Mouse (Mus musculus) forebrain, embryonic 16.5 days (tissue): ENCODE data around the gene Pex12. TPM values are rescaled to one million over a fixed set of nuclear protein-coding genes. Genes with fewer than 3 reads are reported as not detected.
"Not testable (repeated sequence)": the region's sequence is repeated elsewhere in the genome, so short reads cannot be mapped to it uniquely, and the experiment has no call there.

ENCODE experiments used
- ATAC-seq: fragments of 200-750 bp; cut with Nextera tagmentation; 2 replicates; pipeline ENCODE4 v1.8.0; 2017; ENCODE audit warnings: mild to moderate bottlenecking, moderate library complexity
- H3K27ac ChIP-seq: fragments of 300-500 bp; sonication (generic); 2 replicates; pipeline ENCODE4 v1.5.1; 2014; ENCODE audit warnings: low read length, control low read depth
- H3K27me3 ChIP-seq: fragments of 300-500 bp; sonication (generic); replicated peaks from 2 replicates; pipeline ENCODE4 v1.6.1; 2014; ENCODE audit warnings: low read length; ENCODE audit not compliant: control insufficient read depth, insufficient read depth
- H3K36me3 ChIP-seq: fragments of 300-500 bp; sonication (generic); 2 replicates; pipeline ENCODE4 v1.6.1; 2014; ENCODE audit not compliant: control insufficient read depth, insufficient read depth
- H3K4me1 ChIP-seq: fragments of 300-500 bp; sonication (generic); replicated peaks from 2 replicates; pipeline ENCODE4 v1.6.1; 2014; ENCODE audit warnings: low read length; ENCODE audit not compliant: control insufficient read depth, insufficient read depth
- H3K4me2 ChIP-seq: fragments of 300-500 bp; sonication (generic); 2 replicates; pipeline ENCODE4 v1.6.1; 2014; ENCODE audit warnings: mild to moderate bottlenecking, low read length, control low read depth
- H3K4me3 ChIP-seq: fragments of 300-500 bp; sonication (generic); replicated peaks from 2 replicates; pipeline ENCODE4 v1.5.1; 2014; ENCODE audit warnings: mild to moderate bottlenecking, low read length, control low read depth
- H3K9ac ChIP-seq: fragments of 300-500 bp; sonication (generic); replicated peaks from 2 replicates; pipeline ENCODE4 v1.6.1; 2014; ENCODE audit warnings: low read depth, low read length, control low read depth
- H3K9me3 ChIP-seq: fragments of 300-500 bp; sonication (generic); 2 replicates; pipeline ENCODE4 v1.6.1; 2016; ENCODE audit warnings: low read length; ENCODE audit not compliant: control insufficient read depth
- WGBS: fragments of 180-500 bp; shearing (Covaris S2); extraction: QIAGEN DNeasy Blood & Tissue Kit; methylation state at CpG from one replicate; pipeline ENCODE4 v1.1.7; 2014; 5-methylcytosine and 5-hydroxymethylcytosine counted together
- polyA plus RNA-seq: library from polyadenylated mRNA; unstranded; fragments of >200 nt; fragmentation: Nextera tagmentation; extraction: Ambion mirVana; gene quantifications from 2 replicates; pipeline ENCODE4 v1.2.1, GENCODE M21; 2015

Gene Pex12
- 19.1 and 22.5 TPM in 2 replicates for polyA plus RNA-seq

DNA sequence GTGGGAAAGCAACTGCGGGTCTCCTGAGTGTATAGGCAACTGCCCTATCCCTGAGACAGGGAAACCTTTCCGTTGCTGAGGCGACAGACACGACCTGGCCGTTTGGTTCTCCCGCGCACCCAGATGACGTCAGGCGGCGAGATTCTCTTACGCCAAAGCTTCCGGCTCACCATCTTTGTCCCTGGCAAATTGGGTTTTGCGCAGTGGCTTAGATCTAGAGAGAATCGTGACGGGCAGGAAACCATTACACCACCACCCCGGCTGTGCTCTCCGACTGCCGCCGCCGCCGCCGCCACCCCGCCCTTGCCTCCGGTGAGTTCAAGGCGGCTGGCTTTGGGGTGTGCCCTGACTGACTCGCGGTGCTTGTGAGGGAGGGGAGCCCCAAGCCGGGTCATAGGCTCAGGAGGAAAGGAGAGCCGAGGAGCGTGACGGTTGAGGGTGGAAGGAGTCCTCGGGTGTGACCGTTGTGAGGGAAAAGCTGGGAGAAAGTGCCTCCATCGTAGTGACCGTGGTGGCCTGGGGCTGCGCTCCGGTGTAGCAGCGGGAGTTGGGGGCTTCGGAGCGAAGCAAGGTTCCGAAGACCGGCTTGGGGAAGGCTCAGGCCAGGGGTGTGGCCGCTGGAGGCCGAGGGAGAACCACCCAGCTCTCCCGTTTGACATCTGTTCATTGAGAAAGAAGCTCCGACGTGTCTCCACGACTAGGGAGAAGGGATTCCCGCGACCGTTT, at the start of gene Pex12:
Gene Pex12, minus strand, starts transcription at position 61 of the 726 bp plus-strand sequence.
- Histone ChIP-seq H3K36me3 (no peaks in the 10 kb centered on the region), H3K27ac (peak within 1 kb of the TSS; percentile 98), H3K4me2 (peak within 1 kb of the TSS; percentile 76), H3K4me3 (peak within 1 kb of the TSS; percentile 98), H3K9me3 (no peaks in the 10 kb centered on the region), H3K4me1 (peaks cover 35% of the 10 kb centered on the region), H3K27me3 (no peaks in the 10 kb centered on the region), H3K9ac (peak within 1 kb of the TSS; percentile 96)
- peak; percentile 76 for ATAC-seq
- under 1% methylated on average over 51 of the region's 51 CpGs for WGBS

DNA sequence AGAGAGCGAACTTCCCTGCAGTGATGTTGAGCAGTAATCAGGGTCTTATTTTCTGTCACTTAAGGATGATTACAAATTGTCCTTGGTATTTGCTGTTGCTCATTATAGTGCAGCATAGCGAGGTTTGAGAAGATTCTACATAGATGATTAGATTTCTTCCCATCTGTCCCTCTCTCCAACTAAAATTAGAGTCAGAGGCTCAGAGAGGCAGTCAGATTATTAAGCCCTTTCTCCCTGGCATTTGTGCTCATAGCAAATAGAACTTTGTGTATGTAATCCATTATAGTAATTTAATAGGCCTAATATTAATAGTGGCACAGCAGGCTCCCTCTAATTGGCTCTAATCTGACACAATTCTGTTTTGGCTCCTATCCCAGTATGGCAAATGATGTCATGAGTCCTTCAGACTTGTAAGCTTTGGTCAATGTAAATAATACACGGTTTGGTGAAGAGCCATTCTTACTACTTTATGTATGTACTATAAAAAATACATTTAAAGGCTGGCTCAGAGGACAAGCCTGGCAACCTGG, 39.4 kb upstream of the Pex12 start:
- Histone ChIP-seq H3K27ac (no peak overlapping the region), H3K4me2 (no peak overlapping the region), H3K27me3 (no peaks in the 10 kb centered on the region), H3K4me1 (no peaks in the 10 kb centered on the region), H3K36me3 (peaks cover 30% of the 10 kb centered on the region), H3K9me3 (no peaks in the 10 kb centered on the region), H3K4me3 (no peak overlapping the region), H3K9ac (no peak overlapping the region)
- WGBS, result 26% methylated on average over 3 of the region's 3 CpGs
- ATAC-seq, result no peak

DNA sequence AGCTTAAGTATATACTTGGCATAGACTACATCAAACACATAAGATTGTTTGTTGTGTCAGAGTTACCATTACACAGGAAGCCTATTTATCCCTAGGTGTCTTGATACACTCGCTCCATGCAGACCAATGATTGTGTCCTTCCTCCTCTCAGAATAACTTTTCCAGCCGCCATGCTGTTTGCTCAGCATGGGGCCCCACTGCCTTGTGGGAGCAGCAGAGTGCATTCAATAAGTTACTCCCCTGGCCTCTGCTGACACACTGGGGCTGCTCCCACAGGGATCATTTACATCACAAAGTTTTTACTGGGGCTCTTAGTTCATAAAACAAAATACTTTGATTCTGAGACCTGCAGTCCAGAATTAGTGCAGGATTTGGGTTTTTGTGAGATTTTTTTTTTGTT, 37.3 kb upstream of the Pex12 start:
- no peak for ATAC-seq

DNA sequence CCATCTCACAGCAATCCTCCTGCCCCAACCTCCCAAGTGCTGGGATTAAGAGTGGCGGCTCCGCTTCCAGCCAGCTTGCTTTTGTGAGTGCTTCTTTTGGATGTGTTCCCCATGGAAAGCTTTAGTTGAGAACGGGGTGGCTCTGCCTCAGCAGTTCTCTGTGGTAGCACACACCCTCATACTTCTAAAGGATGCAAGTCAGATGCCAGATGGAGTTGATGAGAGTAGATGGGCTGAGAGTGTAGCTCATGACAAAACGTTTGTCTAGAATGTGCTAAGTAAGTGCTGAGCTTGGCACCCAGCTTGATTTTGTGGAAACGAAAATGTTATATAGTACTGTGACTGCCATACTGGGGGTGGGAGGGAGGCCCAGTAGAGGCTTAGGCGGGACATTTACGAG, 33.4 kb upstream of the Pex12 start:
- Histone ChIP-seq H3K27me3 (no peaks in the 10 kb centered on the region), H3K4me2 (no peak overlapping the region), H3K9ac (no peak overlapping the region), H3K9me3 (no peaks in the 10 kb centered on the region), H3K27ac (no peak overlapping the region), H3K36me3 (peaks cover 26% of the 10 kb centered on the region), H3K4me3 (no peak overlapping the region), H3K4me1 (no peaks in the 10 kb centered on the region)
- ATAC-seq, result no peak
- WGBS, result 87% methylated on average over 7 of the region's 7 CpGs

More for the DNA sequence above, 37.3 kb upstream of the Pex12 start:
- Histone ChIP-seq H3K9ac (no peak overlapping the region), H3K4me1 (no peaks in the 10 kb centered on the region), H3K4me2 (no peak overlapping the region), H3K36me3 (peaks cover 38% of the 10 kb centered on the region), H3K27ac (no peak overlapping the region), H3K9me3 (no peaks in the 10 kb centered on the region), H3K27me3 (no peaks in the 10 kb centered on the region), H3K4me3 (no peak overlapping the region)
- 35% methylated on average over 2 of the region's 2 CpGs for WGBS

DNA sequence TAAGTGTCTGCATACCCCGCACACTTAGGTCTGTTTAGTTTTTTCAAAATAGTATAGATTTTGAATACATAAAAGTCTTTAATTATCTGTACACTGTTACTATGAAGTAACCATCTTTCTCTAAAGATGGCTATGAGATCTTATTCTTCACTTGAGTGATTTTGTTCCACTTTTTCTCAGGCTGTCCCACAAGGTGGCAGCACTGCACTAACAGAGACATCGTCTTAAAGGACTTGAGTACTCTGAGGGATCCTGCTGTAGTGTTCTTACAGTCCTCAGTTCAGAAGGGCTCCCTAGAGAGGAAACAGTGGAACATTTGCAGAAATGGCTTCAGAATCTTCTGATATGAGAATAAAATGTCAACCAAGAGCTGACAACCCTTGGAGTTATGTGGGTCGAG, 25.0 kb upstream of the Pex12 start:
- H3K4me3 ChIP-seq, result no peak overlapping the region
- H3K36me3 ChIP-seq, result peaks cover 23% of the 10 kb centered on the region
- H3K9me3 ChIP-seq, result no peaks in the 10 kb centered on the region
- no peaks in the 10 kb centered on the region for H3K4me1 ChIP-seq
- no peaks in the 10 kb centered on the region for H3K27me3 ChIP-seq
- no peak overlapping the region for H3K4me2 ChIP-seq
- 59% methylated on average over 3 of the region's 3 CpGs for WGBS
- no peak overlapping the region for H3K27ac ChIP-seq
- H3K9ac ChIP-seq, result no peak overlapping the region
- no peak for ATAC-seq

DNA sequence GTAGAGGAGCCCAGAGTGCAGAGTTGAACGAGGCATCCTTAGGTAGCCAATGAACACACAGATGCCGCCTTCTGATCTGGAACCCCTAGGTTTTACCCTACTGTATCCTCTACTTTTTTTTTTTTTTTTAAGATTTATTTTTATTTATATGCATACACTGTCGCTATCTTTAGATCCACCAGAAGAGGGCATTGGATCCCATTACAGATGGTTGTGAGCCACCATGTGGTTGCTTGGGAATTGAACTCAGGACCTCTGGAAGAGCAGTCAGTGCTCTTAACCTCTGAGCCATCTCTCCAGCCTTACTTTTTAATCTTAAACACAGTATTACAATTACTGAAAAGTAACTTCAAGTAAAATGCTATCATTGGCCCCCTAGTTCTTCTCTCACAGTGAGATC, 24.3 kb upstream of the Pex12 start:
- H3K4me1 ChIP-seq, H3K27me3 ChIP-seq, H3K4me2 ChIP-seq, H3K27ac ChIP-seq, ATAC-seq, H3K4me3 ChIP-seq, H3K9me3 ChIP-seq, H3K9ac ChIP-seq: not testable (repeated sequence)
- WGBS, result 92% methylated on average over 3 of the region's 3 CpGs
- peaks cover 30% of the 10 kb centered on the region for H3K36me3 ChIP-seq

DNA sequence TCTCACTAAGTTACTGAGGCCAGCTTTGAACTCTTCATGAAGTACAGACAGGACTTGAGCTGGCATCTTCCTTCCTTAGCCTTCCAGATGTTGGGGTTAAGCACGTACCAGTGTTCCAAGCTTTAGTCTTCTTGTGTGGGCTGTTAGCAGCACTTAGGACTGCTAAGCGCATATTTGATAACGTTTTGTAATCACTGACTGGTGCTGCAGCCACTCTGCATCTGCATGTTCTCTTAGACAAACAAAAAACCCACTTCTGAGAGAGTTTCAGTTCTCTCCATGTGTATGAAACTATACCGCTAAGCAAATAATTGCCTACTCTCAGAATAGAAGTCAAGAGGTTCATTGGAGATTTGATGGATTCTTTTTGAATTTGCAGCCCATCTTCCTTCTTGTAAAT, 16.7 kb upstream of the Pex12 start:
- Histone ChIP-seq H3K27me3 (no peaks in the 10 kb centered on the region), H3K27ac (no peak overlapping the region), H3K9me3 (no peaks in the 10 kb centered on the region), H3K4me2 (no peak overlapping the region), H3K4me3 (no peak overlapping the region), H3K36me3 (peaks cover 22% of the 10 kb centered on the region), H3K9ac (no peak overlapping the region), H3K4me1 (no peaks in the 10 kb centered on the region)
- 80% methylated on average over 4 of the region's 4 CpGs for WGBS
- no peak for ATAC-seq

DNA sequence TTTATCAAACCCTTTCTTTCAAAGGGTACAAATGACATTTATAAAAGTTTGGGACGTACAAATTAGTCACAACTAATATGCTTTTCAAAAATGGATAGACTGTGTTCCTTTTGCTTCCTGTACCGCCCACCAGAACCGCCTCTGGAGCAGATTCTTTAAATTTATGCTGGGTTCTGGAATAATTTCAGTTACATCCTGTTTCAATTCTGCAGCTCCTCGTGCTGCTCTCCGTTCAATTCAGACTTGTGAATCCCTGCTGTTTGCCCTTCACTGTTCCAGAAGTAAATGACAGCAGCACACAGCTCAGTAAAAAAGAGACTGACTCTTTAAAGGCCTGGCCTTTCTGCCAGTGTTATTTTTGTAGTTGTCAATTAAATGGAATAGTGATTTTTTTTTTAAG, 10.1 kb upstream of the Pex12 start:
- Histone ChIP-seq H3K9ac (no peak overlapping the region), H3K27me3 (no peaks in the 10 kb centered on the region), H3K4me2 (no peak overlapping the region), H3K4me1 (no peaks in the 10 kb centered on the region), H3K4me3 (no peak overlapping the region), H3K36me3 (peaks cover 9% of the 10 kb centered on the region), H3K9me3 (no peaks in the 10 kb centered on the region), H3K27ac (no peak overlapping the region)
- 64% methylated on average over 5 of the region's 5 CpGs for WGBS
- no peak for ATAC-seq

DNA sequence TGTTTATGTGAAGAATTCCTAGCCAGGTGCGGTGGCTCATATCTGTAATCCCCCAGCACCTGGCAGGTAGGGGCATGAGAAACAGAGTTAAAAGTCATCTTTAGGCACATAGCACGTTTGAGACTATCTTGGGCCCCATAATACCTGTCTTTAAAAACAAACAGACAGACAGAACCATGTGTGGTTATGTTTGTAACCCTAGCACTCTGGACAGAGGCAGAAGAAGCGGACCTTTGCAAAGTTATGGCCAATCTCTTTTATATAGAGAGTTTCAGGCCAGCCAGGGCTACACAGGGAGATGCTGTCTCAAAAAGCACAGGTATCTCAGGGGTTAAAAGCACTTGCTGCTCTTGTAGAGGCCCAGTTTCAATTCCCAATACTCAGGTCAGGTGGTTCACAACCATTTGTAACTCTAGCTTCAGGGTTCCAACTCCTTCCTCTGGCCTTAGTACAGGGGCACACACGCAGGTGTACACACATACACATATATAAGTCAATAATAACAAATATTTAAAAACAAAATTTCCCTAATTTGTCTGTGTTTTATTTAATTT, 4.4 kb upstream of the Pex12 start:
- H3K4me1 ChIP-seq, result peaks cover 23% of the 10 kb centered on the region
- no peak overlapping the region for H3K27ac ChIP-seq
- peaks cover 3% of the 10 kb centered on the region; the same call in 1 of the 2 replicates for H3K36me3 ChIP-seq
- ATAC-seq, result no peak
- H3K4me3 ChIP-seq, result no peak overlapping the region
- H3K4me2 ChIP-seq, result no peak overlapping the region
- no peaks in the 10 kb centered on the region for H3K9me3 ChIP-seq
- no peak overlapping the region for H3K9ac ChIP-seq
- 82% methylated on average over 4 of the region's 4 CpGs for WGBS
- H3K27me3 ChIP-seq, result no peaks in the 10 kb centered on the region
